Mouse (Mus musculus) thymus, postnatal 4 days (tissue): Measurements from ENCODE around the gene Cox7a1.
"Not testable (repeated sequence)": the region's sequence is repeated elsewhere in the genome, so short reads cannot be mapped to it uniquely, and the experiment has no call there.

Experiments used
- DNase-seq: peaks from one replicate; pipeline ENCODE4 v3.0.0; 2021

Cox7a1 gene

DNA sequence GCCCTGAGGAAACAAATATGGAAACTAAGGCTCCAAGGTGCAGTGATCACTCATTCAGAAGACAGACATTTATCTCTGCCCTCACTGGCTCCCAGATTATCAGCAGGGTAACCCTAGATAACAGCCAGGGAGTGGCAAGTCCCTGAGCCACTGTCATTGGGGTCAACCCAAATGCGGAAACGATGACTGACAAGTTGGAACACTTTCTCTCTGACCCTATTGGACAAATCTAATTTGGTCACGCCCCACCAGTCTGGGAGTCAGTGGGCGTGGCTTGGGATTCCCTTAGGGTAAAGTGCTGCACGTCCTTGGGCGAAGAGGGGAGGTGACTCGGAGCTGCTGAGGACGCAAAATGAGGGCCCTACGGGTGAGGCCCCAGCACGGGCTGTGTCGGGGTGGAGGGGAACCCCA is at the start of gene Cox7a1:
TSS of gene Cox7a1 (plus strand) at position 266 of the 411 bp plus-strand sequence.
- peak; percentile 87 for DNase-seq

DNA sequence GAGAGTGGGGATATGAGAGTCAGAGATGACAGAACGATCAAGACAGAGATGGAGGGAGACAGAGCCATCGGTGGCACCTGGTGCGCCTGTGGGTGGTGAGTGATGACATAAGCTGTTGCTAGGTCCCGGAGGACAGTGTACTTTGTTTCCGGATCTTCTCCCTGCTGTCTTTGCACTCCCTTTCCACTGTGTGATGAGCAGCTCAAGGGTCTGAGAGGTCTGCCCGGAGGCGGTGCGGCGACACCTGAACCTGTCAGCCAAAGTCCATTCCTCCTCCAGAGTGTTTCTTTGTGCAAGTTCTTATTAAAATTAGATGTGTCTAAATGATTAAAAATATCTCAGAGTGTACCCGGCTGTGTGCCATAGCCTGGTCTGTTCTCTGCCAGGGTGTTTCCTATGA is 47.1 kb upstream of the Cox7a1 start:
- no peak for DNase-seq

DNA sequence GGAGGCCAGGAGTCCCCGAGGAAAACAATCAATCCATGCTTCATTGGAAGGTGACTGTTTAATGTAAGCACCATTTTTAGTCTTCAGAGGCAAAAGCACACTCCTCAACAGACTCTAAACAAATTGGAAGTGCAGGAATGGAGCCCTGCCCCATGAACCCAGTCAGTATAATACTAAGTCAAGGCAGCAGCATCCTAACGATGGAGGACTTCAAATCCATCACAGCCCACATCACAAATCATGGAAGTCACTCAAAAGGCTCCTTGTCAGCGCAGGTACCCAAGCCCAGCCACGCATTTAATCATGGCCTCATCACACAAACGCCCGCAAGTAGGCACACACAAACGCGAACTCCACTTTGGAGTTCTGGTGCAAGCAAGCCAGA is 40.8 kb upstream of the Cox7a1 start:
- DNase-seq = no peak

DNA sequence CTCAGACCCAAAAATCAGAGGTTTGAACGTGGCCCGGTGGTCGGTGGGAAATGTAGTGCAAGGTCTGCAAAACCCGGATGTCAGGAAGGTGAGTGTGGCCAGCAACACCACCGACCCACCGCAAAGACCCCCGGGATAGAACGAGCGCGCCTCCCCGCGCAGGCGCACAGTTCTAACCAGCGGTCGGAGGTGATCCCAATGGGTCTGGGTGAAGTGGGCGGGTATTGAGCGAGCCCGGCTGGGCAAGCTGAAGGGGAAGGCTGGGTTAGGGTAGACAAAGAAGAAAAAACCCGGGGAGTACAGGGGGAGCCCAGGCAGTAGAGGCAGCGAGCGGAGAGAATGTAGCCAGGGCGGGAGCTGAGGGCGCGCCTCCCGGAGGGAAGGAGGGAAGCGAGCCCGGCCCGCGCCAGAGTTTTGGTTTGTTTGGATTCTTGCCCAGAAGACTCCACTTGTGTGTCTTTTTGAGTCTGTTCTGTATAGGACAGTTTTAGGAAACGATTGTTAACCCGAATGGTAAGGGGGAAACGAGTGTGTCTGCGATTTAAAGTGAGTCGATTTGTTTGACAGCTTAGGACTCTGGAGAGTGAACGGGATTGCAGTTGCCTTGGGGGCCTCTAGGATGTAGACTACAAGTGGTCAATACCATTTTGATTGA is 40.3 kb upstream of the Cox7a1 start:
- DNase-seq = peak; percentile 77

DNA sequence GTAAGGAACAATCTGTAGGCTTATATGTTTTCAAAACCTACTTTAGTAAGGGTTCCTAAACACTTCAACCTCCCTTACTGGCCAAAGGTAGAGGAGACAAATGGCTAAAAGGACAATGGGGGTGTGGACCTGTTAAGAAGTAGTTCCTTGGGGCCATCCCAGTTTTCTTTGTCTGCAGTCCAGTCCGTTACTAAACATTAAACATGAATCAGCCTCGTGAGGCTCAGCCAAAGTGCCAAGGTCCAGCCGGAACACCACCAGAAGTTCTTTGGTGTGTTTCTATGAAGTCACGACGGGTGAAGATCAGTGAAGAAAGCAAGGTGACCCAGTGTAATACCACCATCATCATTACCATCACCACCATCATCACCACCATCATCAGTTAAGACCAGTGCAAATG is 36.9 kb upstream of the Cox7a1 start:
- no peak for DNase-seq

DNA sequence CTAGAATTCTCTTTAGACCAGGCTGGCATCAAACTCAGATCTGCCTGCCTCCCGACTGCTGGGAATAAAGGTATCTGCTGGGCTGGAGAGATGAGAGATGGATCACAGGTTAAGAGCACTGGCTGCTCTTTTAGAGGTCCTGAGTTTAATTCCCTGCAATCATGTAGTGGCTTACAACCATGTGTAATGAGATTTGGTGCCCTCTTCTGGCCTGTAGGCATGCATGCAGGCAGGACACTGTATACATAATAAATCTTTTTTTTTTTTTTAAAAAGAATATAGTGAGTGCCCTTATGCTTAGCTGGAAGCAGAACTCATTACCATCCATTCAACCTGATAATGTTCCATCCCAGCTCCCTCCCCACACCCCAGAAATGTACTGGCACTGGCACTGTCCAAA is 29.9 kb upstream of the Cox7a1 start:
- DNase-seq = no peak

DNA sequence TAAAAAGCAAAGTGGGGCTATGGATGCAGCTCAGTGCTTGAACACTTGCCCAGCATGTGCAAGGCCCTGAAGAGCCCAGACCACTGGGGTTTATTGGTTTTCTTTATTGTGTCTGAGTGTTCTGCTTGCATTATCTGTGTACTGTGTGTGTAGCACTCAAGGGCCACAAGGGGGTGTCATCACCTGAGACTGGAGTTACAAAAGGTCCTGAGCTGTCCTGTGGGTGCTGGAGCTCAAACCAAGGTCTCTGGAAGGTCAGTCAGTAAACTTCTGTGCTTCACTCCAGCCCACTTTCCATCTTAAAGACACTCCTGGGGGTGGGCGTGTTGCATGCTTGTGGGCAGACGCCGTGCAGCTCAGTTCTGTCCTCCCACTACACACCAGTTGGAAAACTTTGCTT is 28.4 kb upstream of the Cox7a1 start:
- no peak for DNase-seq

DNA sequence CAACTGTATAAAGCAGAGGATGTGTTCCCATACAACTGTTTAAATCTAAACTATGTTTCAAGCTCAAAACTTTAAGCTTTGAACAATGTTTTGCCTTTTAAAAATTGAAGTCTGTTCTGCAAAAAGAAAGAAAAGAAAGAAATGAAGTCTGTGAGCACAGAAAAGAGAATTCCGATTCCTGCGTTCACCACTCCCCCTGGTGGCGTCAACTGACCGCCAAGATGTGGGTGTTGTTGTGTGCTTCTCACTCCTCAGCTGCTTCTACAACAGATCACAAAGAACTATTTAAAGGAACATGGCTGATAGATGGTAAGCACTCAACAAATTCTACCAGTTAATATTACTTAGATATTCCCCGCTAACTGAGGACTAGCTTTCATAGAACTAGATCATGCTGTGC is 20.8 kb upstream of the Cox7a1 start:
- DNase-seq = no peak

DNA sequence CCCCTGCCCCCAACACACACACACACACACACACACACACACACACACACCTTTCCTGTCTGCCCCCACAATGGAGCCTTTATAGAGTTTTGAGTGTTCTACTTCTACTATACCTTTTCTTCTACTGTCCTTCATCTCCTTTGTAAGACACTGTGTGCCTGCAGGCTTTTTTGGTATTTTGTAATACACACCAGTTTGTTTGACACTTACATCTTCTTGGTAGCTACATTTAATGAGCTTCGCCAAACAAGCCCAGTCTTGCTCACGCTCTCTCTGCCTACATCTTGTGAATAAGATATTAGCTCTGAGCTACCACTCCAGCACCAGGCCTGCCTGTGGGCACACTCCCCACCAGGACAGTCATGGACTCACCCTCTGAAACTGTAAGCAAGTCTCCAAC is 19.2 kb upstream of the Cox7a1 start:
- DNase-seq = no peak

DNA sequence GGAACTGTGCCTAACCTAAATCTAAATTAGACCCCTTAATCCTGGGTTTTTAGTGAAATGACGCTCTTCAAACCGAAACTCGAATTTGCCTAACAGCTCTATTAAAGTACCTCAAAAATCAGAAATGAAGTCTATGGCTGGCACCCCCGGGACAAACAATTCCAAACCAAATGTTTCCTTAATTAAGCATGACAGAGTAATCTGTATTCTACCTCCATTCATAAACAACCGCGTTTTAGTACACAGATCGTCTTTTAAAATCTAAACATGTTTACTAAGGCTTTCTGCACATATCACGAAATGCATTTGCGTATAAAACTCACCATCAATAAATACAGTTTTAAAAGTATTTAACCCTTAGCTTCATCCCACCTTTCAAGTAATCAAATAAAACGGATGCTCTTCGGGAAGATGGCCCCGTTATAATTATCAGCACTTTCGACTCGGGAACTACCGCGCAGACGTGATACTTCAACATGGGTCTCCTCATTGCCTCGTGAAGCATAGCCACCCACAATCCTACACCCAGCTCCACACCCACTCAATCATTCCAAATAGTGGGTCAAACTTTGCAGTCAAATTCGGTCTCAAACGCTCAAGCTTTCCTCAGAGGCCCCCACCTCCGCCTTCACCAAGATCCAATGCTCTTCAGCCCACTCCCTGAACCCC is 14.9 kb upstream of the Cox7a1 start:
- no peak for DNase-seq

DNA sequence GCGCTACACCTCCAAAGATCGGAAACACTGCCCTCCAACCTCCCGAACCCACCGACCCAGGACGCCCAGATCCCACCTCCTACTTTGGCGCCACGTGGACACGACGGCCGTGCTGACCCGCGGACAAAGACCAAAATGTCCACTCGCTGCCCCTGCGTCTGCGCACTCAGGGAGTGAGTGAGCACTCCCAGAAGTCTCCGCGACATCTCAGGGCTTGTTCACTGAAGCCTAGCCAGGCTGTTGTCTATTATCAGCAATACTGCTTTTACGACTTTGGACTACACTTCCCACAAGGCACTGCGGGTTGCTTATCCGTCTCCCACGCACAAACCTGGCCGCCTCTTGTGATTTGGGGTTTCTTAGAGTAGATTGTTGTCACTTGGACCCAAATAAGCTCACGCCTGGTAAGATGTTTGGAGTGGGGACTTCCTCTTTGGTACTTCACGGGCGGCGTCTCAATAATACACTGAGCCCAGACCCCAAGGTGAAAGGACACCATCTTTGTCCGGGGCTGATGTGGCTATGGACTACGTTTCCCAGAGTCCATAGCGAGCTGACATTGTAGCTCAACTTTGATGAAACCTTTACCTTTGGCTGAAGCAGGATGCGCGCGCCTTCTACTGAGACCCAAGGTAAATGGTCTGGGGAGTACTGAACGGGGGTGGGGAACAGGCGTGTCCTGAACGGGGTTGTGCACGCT is 14.2 kb upstream of the Cox7a1 start, which contains the start of gene Zfp146:
TSS of gene Zfp146 (minus strand) at position 168 of the 700 bp plus-strand sequence.
- DNase-seq = peak; percentile 89

DNA sequence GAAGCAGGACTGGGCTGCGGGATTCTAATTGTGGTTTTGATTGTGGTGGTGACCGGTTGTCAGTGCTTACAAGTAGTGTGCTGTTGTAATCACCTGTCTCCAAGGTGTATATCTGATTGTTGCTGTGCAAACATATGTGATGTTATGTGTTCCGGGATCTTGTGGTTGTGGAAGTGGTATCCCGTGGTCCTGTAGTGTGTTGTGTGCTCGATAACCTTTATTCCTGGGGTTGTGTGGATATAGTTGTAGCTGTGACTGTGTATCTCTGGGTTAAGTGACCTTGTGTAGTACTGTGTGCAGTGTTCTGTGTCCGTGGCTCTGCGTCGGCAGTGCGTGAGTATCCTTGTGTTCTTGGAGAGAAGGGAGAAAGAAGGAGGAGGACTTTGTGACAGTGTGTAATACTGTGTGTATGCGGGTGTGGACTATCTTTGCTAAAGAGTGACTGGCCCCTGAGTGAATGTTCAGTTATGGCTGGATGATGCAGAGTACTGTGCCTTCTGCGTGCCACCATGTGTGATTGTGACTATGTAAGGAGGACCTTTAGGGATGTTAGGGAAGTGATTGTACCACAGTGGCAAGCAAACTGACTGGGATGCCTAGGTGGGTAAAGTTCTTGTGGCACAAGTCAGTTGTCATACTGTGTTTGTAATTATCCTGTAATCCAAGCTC is 13.5 kb upstream of the Cox7a1 start:
- no peak for DNase-seq

DNA sequence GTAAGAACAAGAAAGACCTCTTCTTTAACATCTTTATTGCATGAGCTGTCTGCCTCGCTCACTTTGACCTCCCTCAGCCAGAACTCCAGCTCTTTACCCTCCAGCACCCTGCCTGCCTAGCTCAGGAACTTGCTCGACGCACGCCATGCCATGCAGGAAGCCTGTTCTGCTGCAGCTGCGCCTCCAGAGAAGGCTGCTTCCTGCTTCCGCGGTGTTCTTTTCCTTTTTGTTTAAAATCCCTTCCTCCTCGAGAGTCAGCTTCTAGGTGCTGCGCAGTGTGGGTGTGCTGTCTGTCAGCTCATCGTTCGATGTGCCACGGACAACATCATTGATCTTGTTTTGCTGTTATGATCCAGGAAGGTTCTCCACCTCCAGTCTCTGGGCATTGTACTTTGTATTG is 7.5 kb upstream of the Cox7a1 start:
- peak; percentile 45 for DNase-seq

DNA sequence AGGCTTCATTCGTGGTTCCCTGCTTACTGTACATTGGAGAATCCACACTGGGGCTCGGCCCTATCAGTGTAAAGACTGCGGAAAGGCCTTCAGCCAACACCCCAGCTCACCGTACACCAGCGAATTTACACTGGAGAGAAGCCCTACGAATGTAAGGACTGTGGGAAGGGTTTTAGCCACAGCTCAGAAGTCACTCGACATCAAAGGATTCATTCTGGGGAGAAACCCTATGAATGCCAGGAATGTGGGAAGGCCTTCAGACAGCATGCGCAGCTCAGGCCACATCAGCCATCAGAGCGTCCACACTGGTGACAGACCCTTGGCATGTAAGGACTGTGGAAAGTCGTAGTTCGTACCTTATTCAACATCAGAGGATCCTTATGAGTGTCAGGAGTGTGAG is 5.7 kb upstream of the Cox7a1 start:
- no peak for DNase-seq

DNA sequence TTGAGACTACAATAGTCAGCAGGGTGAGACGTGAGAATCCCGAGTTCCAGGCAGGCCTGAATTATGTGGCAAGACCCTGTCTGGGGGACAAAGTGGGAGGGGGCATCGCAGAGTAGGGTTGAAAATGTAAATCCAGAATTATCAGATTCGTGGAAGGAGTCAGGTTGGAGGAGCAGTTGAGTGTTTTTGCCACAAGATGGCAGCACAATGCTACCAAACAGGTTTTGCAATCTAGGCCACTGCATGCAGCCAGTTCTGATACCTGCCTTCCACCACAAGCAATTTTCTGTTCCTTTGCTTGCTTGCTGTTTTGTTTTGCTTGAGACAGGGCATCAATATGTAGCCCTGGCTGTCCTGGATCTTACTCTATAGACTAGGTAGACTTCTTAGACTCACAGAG is 2.6 kb upstream of the Cox7a1 start:
- DNase-seq = peak; percentile 83

DNA sequence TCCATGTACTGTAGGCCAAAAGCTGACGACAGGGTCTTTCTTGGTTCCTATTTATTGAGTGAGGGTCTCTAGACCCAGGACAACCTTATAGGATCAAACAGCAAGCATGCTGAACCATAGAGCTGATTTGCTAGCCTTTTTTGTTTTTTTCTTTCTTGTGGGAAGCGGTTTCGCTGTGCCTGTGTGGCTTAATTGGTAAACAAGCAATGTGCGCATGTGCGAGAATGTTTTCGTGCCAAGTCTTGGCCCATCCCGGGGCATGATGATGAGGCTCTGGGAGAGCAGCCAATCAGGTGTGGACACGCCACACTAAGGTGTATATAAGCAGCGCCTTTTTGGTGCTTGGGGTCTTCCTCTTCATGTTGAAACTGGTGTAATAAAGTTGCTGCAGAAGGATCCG is 2.0 kb upstream of the Cox7a1 start:
- not testable (repeated sequence) for DNase-seq

DNA sequence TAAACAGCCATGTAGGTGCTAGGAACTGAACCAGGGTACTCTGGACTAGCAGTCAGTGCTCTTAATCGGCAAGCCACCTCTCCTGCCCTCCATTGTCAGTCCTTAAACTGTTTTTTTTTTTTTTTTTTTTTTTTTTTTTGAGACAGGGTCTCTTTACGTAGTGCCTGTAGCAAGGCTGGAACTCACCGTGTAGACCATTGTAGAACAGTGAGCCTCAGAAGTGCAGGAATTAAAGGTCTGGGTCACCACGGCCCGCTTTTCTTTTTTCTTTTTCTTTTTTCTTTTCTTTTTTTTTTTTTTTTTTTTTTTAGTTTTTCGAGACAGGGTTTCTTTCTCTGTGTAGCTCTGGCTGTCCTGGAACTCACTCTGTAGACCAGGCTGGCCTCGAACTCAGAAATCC is 755 bp upstream of the Cox7a1 start:
- DNase-seq = not testable (repeated sequence)

DNA sequence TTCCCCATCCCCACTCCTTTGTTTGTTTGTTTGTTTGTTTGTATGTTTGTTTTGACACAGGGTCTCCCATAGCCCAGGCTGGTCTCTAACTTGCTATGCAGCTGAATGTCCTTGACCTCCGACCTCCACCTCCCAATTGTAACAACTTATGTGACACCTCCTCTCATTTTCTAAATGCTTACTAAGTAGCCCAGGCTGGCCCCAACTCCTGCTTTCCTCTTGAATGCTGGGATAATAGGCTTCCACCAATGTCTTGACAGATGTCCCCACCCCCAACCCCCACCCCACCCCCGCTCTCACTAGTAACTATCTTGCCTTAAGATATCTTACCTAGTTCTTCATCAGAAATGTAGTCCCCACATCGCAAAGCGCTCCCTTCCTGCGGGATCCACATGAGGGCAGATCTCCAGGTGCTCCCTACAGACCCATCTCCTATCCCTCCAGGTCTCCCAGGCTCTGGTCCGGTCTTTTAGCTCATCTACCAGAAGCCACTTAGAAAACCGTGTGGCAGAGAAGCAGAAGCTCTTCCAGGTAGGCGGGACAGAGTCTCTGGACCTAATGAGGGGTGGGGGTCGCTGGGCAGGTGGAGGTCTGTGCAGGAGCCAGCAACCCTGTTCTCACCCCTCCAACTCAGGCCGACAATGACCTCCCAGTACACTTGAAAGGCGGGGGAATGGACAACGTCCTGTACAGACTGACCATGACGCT is 851 bp downstream of the Cox7a1 start:
- no peak for DNase-seq

DNA sequence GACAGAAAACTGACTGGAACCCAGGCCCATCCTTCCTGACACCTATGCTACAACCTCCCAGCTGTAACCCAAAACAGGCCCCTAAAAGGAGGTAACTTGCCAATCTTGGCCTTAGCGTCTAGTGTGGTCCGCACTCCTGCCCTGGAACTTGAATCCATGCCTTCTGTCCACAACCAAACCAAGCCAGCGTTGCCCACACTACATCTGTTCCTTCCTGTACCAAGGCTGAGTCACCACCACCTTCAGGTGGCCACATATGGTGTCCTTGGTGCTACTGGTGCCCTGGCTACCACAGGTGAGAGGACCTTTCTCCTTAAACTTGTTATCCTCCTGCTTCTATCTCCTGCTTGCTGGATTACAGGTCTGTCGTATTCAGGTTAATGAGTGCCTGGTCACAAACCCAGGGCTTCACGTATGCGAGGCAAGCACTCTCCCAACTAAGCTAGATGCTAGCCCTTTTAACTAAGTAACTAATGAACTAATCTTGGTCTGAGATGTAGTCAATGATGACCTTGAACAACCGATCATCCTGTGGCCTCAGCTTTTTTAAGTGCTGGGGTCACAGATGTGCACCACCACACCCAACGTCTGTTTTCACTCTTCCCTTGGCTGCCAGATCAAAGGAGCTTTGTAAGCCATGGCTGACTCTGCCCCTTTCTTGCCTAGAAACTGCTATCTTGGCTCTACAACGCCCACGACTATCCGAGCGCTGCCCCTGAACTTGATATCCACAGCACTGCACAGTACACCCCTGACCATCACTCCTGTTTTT is 4.6 kb downstream of the Cox7a1 start:
- DNase-seq = no peak

DNA sequence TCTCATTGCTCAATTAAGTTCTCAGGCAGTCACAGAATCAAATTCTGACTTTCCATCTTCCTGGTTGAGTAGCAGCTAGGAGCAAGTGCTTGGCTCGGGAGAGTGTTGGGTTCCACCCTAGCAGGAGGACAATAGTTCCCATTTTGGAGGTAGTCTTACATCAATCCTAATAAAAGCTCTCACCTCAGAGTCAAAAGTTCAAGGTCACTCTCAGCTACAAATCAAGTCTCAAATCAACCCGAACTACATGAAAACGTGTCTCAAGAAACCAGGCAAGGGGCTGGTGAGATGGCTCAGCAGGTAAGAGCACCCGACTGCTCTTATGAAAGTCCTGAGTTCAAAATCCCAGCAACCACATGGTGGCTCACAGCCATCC is 5.2 kb downstream of the Cox7a1 start:
- DNase-seq = no peak

DNA sequence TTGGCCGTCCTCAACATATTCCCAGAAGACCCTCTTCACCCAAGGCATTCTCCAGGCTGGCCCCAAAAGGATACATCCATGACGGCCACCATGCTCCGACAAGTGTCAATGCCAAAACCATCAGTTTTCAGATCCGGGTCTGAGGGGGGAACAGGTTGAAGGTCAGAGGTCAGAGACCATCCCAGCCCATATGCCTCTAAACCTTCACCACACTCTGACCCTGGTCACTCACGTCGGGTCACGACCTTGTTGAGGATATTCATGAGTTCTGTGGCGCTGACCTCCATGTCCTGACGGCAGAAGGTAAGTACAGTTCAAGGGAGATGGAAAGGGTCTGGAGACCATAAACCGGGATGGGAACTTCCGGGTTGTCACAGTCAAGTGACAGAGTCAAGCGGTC is 8.1 kb downstream of the Cox7a1 start:
- DNase-seq = no peak

DNA sequence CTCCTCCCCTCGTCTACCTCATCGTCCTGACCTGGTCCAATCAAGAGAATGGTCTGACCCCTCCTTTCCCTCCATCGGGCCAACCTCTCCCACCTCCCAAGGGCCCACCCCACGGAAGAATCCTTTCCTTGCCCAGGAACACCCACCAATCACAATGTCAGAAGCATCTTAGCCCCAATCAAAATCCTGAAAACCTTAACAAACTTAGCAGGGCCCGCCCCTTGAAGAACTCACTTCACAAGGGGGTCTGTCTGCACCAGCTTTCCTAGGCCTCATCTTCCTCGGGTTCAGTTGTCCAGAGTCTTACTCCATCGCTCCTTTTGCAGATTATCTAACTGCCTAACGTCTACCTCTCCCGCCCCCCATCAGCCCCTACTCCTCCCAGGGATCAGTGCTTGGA is 9.1 kb downstream of the Cox7a1 start:
- no peak for DNase-seq
